Mouse (Mus musculus): Measurements from ENCODE around the gene Snx6. TPM values are rescaled to one million over a fixed set of nuclear protein-coding genes. Genes with fewer than 3 reads are reported as not detected.

Gene Snx6
- polyA plus RNA-seq, 1 experiment: 10.1 TPM

GRCm38 (mm10) chr12:54697003-54697597, 98.4 kb downstream of the Snx6 start:
- Histone ChIP-seq H3K27me3 (replicated peaks) (no peaks in the 10 kb centered on the region), H3K9me3 (no peaks in the 10 kb centered on the region), H3K4me3 (replicated peaks) (peak overlapping the region; percentile 16), H3K4me1 (peaks cover 46% of the 10 kb centered on the region), H3K36me3 (replicated peaks; ENCODE audit: low read length) (peaks cover 12% of the 10 kb centered on the region)
- no peak for TF ChIP-seq GATA1 (IDR thresholded peaks at IDR 0.05; ENCODE audit: borderline replicate concordance, low read length)
- TF ChIP-seq FLI1 (IDR thresholded peaks at IDR 0.05; ENCODE audit: low read length): no peak

Other genes with a start within 250 kb of the Snx6 start
- 2.2 and 8.8 TPM in 2 replicates for gene Sptssa, start 139.1 kb downstream of the Snx6 start, polyA plus RNA-seq (2012; ENCODE audit: insufficient read depth, low replicate concordance)
- gene Eapp, start 99.8 kb downstream of the Snx6 start, polyA plus RNA-seq (2012; ENCODE audit: insufficient read depth, low replicate concordance): 57.8 TPM in 1 of 2 replicates, not detected in the other
- gene Cfl2, start 67.2 kb upstream of the Snx6 start, polyA plus RNA-seq (2012; ENCODE audit: insufficient read depth, low replicate concordance): 2.3 TPM in 1 of 2 replicates, not detected in the other
- gene Gm20403, start 190.8 kb upstream of the Snx6 start, polyA plus RNA-seq (2012; ENCODE audit: insufficient read depth, low replicate concordance): not detected in 2 replicates
- gene Baz1a, start 218.6 kb upstream of the Snx6 start, polyA plus RNA-seq (2012; ENCODE audit: insufficient read depth, low replicate concordance): 0.63 and 4.2 TPM in 2 replicates

Data from megakaryocyte, embryonic 14.5 days (primary cell).